8 mouse cellular contexts compared by ENCODE assay signal in genomic region chr12:112660576-112661326, GRCm38 (mm10). TPM values are rescaled to one million over a fixed set of nuclear protein-coding genes. Genes with fewer than 3 reads are reported as not detected.
DNase-seq lines count a peak whose midpoint lies in the region; ATAC-seq and TF ChIP-seq lines count a peak whose summit lies in the region.

No protein-coding gene starts in this region.

- H3K4me3 ChIP-seq in lung, embryonic 14.5 days (ENCODE audit: low read depth, low read length), result no peak overlapping the region
- H3K4me3 ChIP-seq in lung, adult 2 months (replicated peaks; ENCODE audit: extremely low read depth, low read depth, low read length), result no peak overlapping the region
- no peak overlapping the region for H3K4me3 ChIP-seq in forebrain, embryonic 11.5 days (ENCODE audit: low read depth, low read length)
- H3K4me3 ChIP-seq in intestine, embryonic 15.5 days (replicated peaks), result no peak overlapping the region
- no peak overlapping the region for H3K4me3 ChIP-seq in neural tube, embryonic 12.5 days

- TF ChIP-seq POLR2A in lung, adult 2 months (IDR thresholded peaks at IDR 0.05; ENCODE audit: borderline replicate concordance, extremely low read depth, low read depth, low read length), result no peak

- no peaks in the 10 kb centered on the region for H3K9me3 ChIP-seq in lung, embryonic 14.5 days (ENCODE audit: low read depth, low read length)
- no peaks in the 10 kb centered on the region for H3K9me3 ChIP-seq in forebrain, embryonic 11.5 days (ENCODE audit: control insufficient read depth, low read length)
- no peaks in the 10 kb centered on the region for H3K9me3 ChIP-seq in intestine, embryonic 15.5 days
- H3K9me3 ChIP-seq in neural tube, embryonic 12.5 days, result no peaks in the 10 kb centered on the region

- peak overlapping the region; percentile 17; the same call in 1 of the 2 replicates for H3K9ac ChIP-seq in lung, embryonic 14.5 days
- H3K9ac ChIP-seq in forebrain, embryonic 11.5 days (ENCODE audit: low read length), result no peak overlapping the region; the same call in 1 of the 2 replicates
- no peak overlapping the region for H3K9ac ChIP-seq in intestine, embryonic 15.5 days
- peak overlapping the region; percentile 23; the same call in 1 of the 2 replicates for H3K9ac ChIP-seq in neural tube, embryonic 12.5 days

- ATAC-seq in lung, embryonic 14.5 days (ENCODE audit: insufficient read depth), result peak; percentile 85
- peak; percentile 54 for ATAC-seq in forebrain, embryonic 11.5 days (replicated peaks; ENCODE audit: low FRiP score)
- peak; percentile 91 for ATAC-seq in intestine, embryonic 15.5 days
- peak; percentile 15; the same call in 1 of the 2 replicates for ATAC-seq in neural tube, embryonic 12.5 days (ENCODE audit: low FRiP score, low read depth)

- H3K36me3 ChIP-seq in lung, embryonic 14.5 days (ENCODE audit: insufficient read depth), result peaks cover 92% of the 10 kb centered on the region
- H3K36me3 ChIP-seq in forebrain, embryonic 11.5 days (ENCODE audit: control insufficient read depth, insufficient read depth, low read length), result peaks cover 22% of the 10 kb centered on the region
- peaks cover 68% of the 10 kb centered on the region for H3K36me3 ChIP-seq in intestine, embryonic 15.5 days
- peaks cover 82% of the 10 kb centered on the region for H3K36me3 ChIP-seq in neural tube, embryonic 12.5 days

- peak; percentile 59 for TF ChIP-seq CTCF in lung, embryonic 14.5 days (IDR thresholded peaks at IDR 0.05; ENCODE audit: low read depth)
- TF ChIP-seq CTCF in lung, adult 2 months (IDR thresholded peaks at IDR 0.05; ENCODE audit: insufficient read depth, low read length), result no peak

- 13% methylated on average over 5 of the region's 5 CpGs for WGBS in lung, embryonic 14.5 days
- 43% methylated on average over 5 of the region's 5 CpGs for WGBS in lung, adult 2 months
- 41% methylated on average over 5 of the region's 5 CpGs for whole genome bisulfite sequencing in forebrain, embryonic 11.5 days
- 19% methylated on average over 5 of the region's 5 CpGs for WGBS in intestine, embryonic 15.5 days
- 32% methylated on average over 5 of the region's 5 CpGs for WGBS in neural tube, embryonic 12.5 days

- peak overlapping the region; percentile 94 for H3K27ac ChIP-seq in lung, embryonic 14.5 days (ENCODE audit: low read depth)
- peak overlapping the region; percentile 73 for H3K27ac ChIP-seq in forebrain, embryonic 11.5 days (ENCODE audit: low read depth, low read length)
- peak overlapping the region; percentile 88 for H3K27ac ChIP-seq in intestine, embryonic 15.5 days
- H3K27ac ChIP-seq in neural tube, embryonic 12.5 days, result peak overlapping the region; percentile 46; the same call in 1 of the 2 replicates

- H3K4me2 ChIP-seq in lung, embryonic 14.5 days, result peak overlapping the region; percentile 57
- H3K4me2 ChIP-seq in forebrain, embryonic 11.5 days (ENCODE audit: low read depth, low read length, severe bottlenecking), result peak overlapping the region; percentile 13; the same call in 1 of the 2 replicates
- H3K4me2 ChIP-seq in intestine, embryonic 15.5 days (replicated peaks), result peak overlapping the region; percentile 26
- H3K4me2 ChIP-seq in neural tube, embryonic 12.5 days (replicated peaks), result peak overlapping the region; percentile 39

- peak; percentile 98 for DNase-seq in lung, embryonic 14.5 days
- no peak for DNase-seq in lung, adult 2 months
- DNase-seq in forebrain, embryonic 11.5 days (ENCODE audit: low spot score), result peak; percentile 83
- DNase-seq in thymus, postnatal 14 days, result no peak
- DNase-seq in right cerebral cortex, postnatal 36 days (ENCODE audit: low spot score in 2 of 2), result no peak
- no peak for DNase-seq in natural killer cell, adult 2 months (ENCODE audit: low spot score in 2 of 2)

- H3K27me3 ChIP-seq in lung, embryonic 14.5 days (ENCODE audit: insufficient read depth, low read length), result no peaks in the 10 kb centered on the region
- no peaks in the 10 kb centered on the region for H3K27me3 ChIP-seq in forebrain, embryonic 11.5 days (ENCODE audit: control insufficient read depth, insufficient read depth, low read length)
- no peaks in the 10 kb centered on the region for H3K27me3 ChIP-seq in intestine, embryonic 15.5 days (replicated peaks)
- no peaks in the 10 kb centered on the region for H3K27me3 ChIP-seq in neural tube, embryonic 12.5 days (replicated peaks)

- peaks cover 59% of the 10 kb centered on the region for H3K4me1 ChIP-seq in lung, embryonic 14.5 days (ENCODE audit: insufficient read depth)
- H3K4me1 ChIP-seq in lung, adult 2 months (ENCODE audit: control insufficient read depth, insufficient read depth, low read length), result peaks cover 15% of the 10 kb centered on the region
- peaks cover 34% of the 10 kb centered on the region for H3K4me1 ChIP-seq in forebrain, embryonic 11.5 days (replicated peaks; ENCODE audit: control insufficient read depth, insufficient read depth, low read length)
- H3K4me1 ChIP-seq in intestine, embryonic 15.5 days (replicated peaks), result peaks cover 68% of the 10 kb centered on the region
- peaks cover 57% of the 10 kb centered on the region for H3K4me1 ChIP-seq in neural tube, embryonic 12.5 days

RNA-seq across cellular contexts. Expression of gene Akt1, which starts 13.9 kb away (rescaled TPM):
- polyA plus RNA-seq in lung, embryonic 14.5 days (2014; fragmentation: Nextera tagmentation; extraction: Ambion mirVana), result 140 and 166 TPM in 2 replicates
- polyA plus RNA-seq in lung, adult 2 months (2012; rRNA removed), result 166 and 187 TPM in 2 replicates
- polyA plus RNA-seq in forebrain, embryonic 11.5 days (2014; fragmentation: Nextera tagmentation; extraction: Ambion mirVana), result 99.4 and 123 TPM in 2 replicates
- polyA plus RNA-seq in intestine, embryonic 15.5 days (2015; fragmentation: Nextera tagmentation; extraction: Ambion mirVana), result 128 and 141 TPM in 2 replicates
- 184 and 201 TPM in 2 replicates for polyA plus RNA-seq in neural tube, embryonic 12.5 days (2016; fragmentation: Nextera tagmentation; extraction: Ambion mirVana)

RNA-seq across cellular contexts. Expression of gene Siva1, which starts 16.3 kb away (rescaled TPM):
- polyA plus RNA-seq in lung, embryonic 14.5 days (2014; fragmentation: Nextera tagmentation; extraction: Ambion mirVana), result 253 and 291 TPM in 2 replicates
- 58.6 and 66.5 TPM in 2 replicates for polyA plus RNA-seq in lung, adult 2 months (2012; rRNA removed)
- polyA plus RNA-seq in forebrain, embryonic 11.5 days (2014; fragmentation: Nextera tagmentation; extraction: Ambion mirVana), result 227 and 257 TPM in 2 replicates
- polyA plus RNA-seq in intestine, embryonic 15.5 days (2015; fragmentation: Nextera tagmentation; extraction: Ambion mirVana), result 183 and 225 TPM in 2 replicates
- polyA plus RNA-seq in neural tube, embryonic 12.5 days (2016; fragmentation: Nextera tagmentation; extraction: Ambion mirVana), result 108 and 130 TPM in 2 replicates

RNA-seq across cellular contexts. Expression of gene Zbtb42, which starts 17.9 kb away (rescaled TPM):
- 6.7 and 9.0 TPM in 2 replicates for polyA plus RNA-seq in lung, embryonic 14.5 days (2014; fragmentation: Nextera tagmentation; extraction: Ambion mirVana)
- 40.9 and 51.2 TPM in 2 replicates for polyA plus RNA-seq in lung, adult 2 months (2012; rRNA removed)
- polyA plus RNA-seq in forebrain, embryonic 11.5 days (2014; fragmentation: Nextera tagmentation; extraction: Ambion mirVana), result 4.4 and 5.3 TPM in 2 replicates
- 7.5 and 10.3 TPM in 2 replicates for polyA plus RNA-seq in intestine, embryonic 15.5 days (2015; fragmentation: Nextera tagmentation; extraction: Ambion mirVana)
- polyA plus RNA-seq in neural tube, embryonic 12.5 days (2016; fragmentation: Nextera tagmentation; extraction: Ambion mirVana), result 4.0 and 5.4 TPM in 2 replicates

RNA-seq across cellular contexts. Expression of gene Adssl1, which starts 40.9 kb away (rescaled TPM):
- 3.8 and 5.0 TPM in 2 replicates for polyA plus RNA-seq in lung, embryonic 14.5 days (2014; fragmentation: Nextera tagmentation; extraction: Ambion mirVana)
- 33.3 and 39.0 TPM in 2 replicates for polyA plus RNA-seq in lung, adult 2 months (2012; rRNA removed)
- polyA plus RNA-seq in forebrain, embryonic 11.5 days (2014; fragmentation: Nextera tagmentation; extraction: Ambion mirVana), result 1.9 and 2.1 TPM in 2 replicates
- polyA plus RNA-seq in intestine, embryonic 15.5 days (2015; fragmentation: Nextera tagmentation; extraction: Ambion mirVana), result 2.1 and 2.8 TPM in 2 replicates
- 3.2 and 3.7 TPM in 2 replicates for polyA plus RNA-seq in neural tube, embryonic 12.5 days (2016; fragmentation: Nextera tagmentation; extraction: Ambion mirVana)

RNA-seq across cellular contexts. Expression of gene Cep170b, which starts 59.5 kb away (rescaled TPM):
- 21.4 and 23.1 TPM in 2 replicates for polyA plus RNA-seq in lung, embryonic 14.5 days (2014; fragmentation: Nextera tagmentation; extraction: Ambion mirVana)
- 68.2 and 73.2 TPM in 2 replicates for polyA plus RNA-seq in lung, adult 2 months (2012; rRNA removed)
- polyA plus RNA-seq in forebrain, embryonic 11.5 days (2014; fragmentation: Nextera tagmentation; extraction: Ambion mirVana), result 12.6 and 15.2 TPM in 2 replicates
- 20.1 and 22.4 TPM in 2 replicates for polyA plus RNA-seq in intestine, embryonic 15.5 days (2015; fragmentation: Nextera tagmentation; extraction: Ambion mirVana)
- 22.2 and 23.2 TPM in 2 replicates for polyA plus RNA-seq in neural tube, embryonic 12.5 days (2016; fragmentation: Nextera tagmentation; extraction: Ambion mirVana)

Comparison
In these comparisons a context has a peak if more than half of its experiments do, and no peak if none do; other contexts are left out.
1. DNase-seq: peak in lung, embryonic 14.5 days (single experiment) and forebrain, embryonic 11.5 days (single experiment); none in lung, adult 2 months (single experiment), thymus, postnatal 14 days (single experiment), right cerebral cortex, postnatal 36 days (0 of 2) and natural killer cell, adult 2 months (0 of 2).
2. ATAC-seq: peak in every context shown above with its lines; median percentile 91 in intestine, embryonic 15.5 days; 85 in lung, embryonic 14.5 days; 54 in forebrain, embryonic 11.5 days; 15 in neural tube, embryonic 12.5 days.
3. H3K9ac ChIP-seq: peak in lung, embryonic 14.5 days (single experiment) and neural tube, embryonic 12.5 days (single experiment); none in forebrain, embryonic 11.5 days (single experiment) and intestine, embryonic 15.5 days (single experiment).
4. Peak in every context shown above with its lines, with median percentiles within 50 percentile points of each other: H3K27ac ChIP-seq and H3K4me2 ChIP-seq.